Mouse (Mus musculus): ENCODE results near the gene Plin3. TPM values are rescaled to one million over a fixed set of nuclear protein-coding genes. Genes with fewer than 3 reads are reported as not detected.
"Not testable (repeated sequence)": the region's sequence is repeated elsewhere in the genome, so short reads cannot be mapped to it uniquely, and the experiment has no call there.

Plin3 gene
- polyA plus RNA-seq, 1 experiment from 2014 or later = 28.8 TPM

GRCm38 (mm10) chr17:56269741-56270140 is 22.9 kb downstream of the Plin3 start:
- H3K36me3 ChIP-seq (replicated peaks) = peaks cover 7% of the 10 kb centered on the region; the same call in 1 of the 2 replicates
- H3K4me3 ChIP-seq (replicated peaks) = peak overlapping the region; percentile 36
- no peaks in the 10 kb centered on the region for H3K9me3 ChIP-seq
- WGBS = 72% methylated on average over 3 of the region's 3 CpGs
- peak overlapping the region; percentile 56 for H3K9ac ChIP-seq
- H3K27ac ChIP-seq = 0 out of 2 replicates have a peak overlapping the region, but pooled peaks have one; percentile 69
- no peaks in the 10 kb centered on the region for H3K27me3 ChIP-seq
- ATAC-seq (ENCODE audit: low FRiP score) = peak; percentile 9; the same call in 1 of the 2 replicates
- H3K4me1 ChIP-seq = peaks cover 8% of the 10 kb centered on the region
- peak overlapping the region; percentile 68 for H3K4me2 ChIP-seq

GRCm38 (mm10) chr17:56269153-56269630 is 23.5 kb downstream of the Plin3 start:
- H3K27ac ChIP-seq = peak overlapping the region; percentile 69
- peak; percentile 89 for ATAC-seq (ENCODE audit: low FRiP score)
- H3K9ac ChIP-seq = peak overlapping the region; percentile 56
- H3K4me1 ChIP-seq = peaks cover 9% of the 10 kb centered on the region
- no peaks in the 10 kb centered on the region for H3K27me3 ChIP-seq
- H3K4me2 ChIP-seq = peak overlapping the region; percentile 68
- H3K36me3 ChIP-seq (replicated peaks) = peaks cover 9% of the 10 kb centered on the region; the same call in 1 of the 2 replicates
- 25% methylated on average over 12 of the region's 12 CpGs for WGBS
- peak overlapping the region; percentile 36 for H3K4me3 ChIP-seq (replicated peaks)
- no peaks in the 10 kb centered on the region for H3K9me3 ChIP-seq

- H3K4me1 ChIP-seq = peaks cover 16% of the 10 kb centered on the region
- H3K9ac ChIP-seq = no peak overlapping the region
- no peaks in the 10 kb centered on the region for H3K27me3 ChIP-seq
- no peaks in the 10 kb centered on the region for H3K9me3 ChIP-seq
- 65% methylated on average over 3 of the region's 3 CpGs for WGBS
- peaks cover 29% of the 10 kb centered on the region for H3K36me3 ChIP-seq (replicated peaks)
- no peak overlapping the region for H3K4me2 ChIP-seq
- H3K27ac ChIP-seq = no peak overlapping the region
- ATAC-seq (ENCODE audit: low FRiP score) = no peak
- no peak overlapping the region for H3K4me3 ChIP-seq (replicated peaks)
Observed at GRCm38 (mm10) chr17:56266271-56266670, 26.4 kb downstream of the Plin3 start.

- no peaks in the 10 kb centered on the region for H3K27me3 ChIP-seq
- peaks cover 19% of the 10 kb centered on the region for H3K4me1 ChIP-seq
- ATAC-seq (ENCODE audit: low FRiP score) = no peak
- H3K4me3 ChIP-seq (replicated peaks) = no peak overlapping the region
- no peak overlapping the region for H3K4me2 ChIP-seq
- H3K36me3 ChIP-seq (replicated peaks) = peaks cover 33% of the 10 kb centered on the region
- no peak overlapping the region for H3K27ac ChIP-seq
- H3K9ac ChIP-seq = no peak overlapping the region
- H3K9me3 ChIP-seq = no peaks in the 10 kb centered on the region
- WGBS = 92% methylated on average over 3 of the region's 3 CpGs
Observed at GRCm38 (mm10) chr17:56265869-56266268, 26.8 kb downstream of the Plin3 start.

DNA sequence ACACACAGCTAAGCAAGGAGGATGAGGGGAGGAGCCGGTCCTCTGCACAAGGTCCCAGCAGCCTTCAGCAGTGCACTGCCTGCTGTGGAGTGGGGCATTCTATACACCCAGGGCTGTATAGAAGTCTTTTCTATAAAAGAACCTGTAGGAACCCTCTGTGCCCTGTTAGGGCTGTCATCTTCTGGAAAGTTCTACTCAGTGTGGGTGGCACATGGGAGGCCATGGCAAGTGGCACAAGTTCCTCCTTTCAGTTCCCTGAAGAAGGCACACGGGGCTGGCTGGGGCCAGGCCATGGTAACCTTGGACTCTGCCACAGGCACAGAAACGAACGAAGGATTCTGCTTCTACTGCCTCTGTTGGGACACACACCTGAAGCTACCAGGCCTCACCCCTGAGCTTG is 27.7 kb downstream of the Plin3 start:
- 90% methylated on average over 4 of the region's 4 CpGs for WGBS

DNA sequence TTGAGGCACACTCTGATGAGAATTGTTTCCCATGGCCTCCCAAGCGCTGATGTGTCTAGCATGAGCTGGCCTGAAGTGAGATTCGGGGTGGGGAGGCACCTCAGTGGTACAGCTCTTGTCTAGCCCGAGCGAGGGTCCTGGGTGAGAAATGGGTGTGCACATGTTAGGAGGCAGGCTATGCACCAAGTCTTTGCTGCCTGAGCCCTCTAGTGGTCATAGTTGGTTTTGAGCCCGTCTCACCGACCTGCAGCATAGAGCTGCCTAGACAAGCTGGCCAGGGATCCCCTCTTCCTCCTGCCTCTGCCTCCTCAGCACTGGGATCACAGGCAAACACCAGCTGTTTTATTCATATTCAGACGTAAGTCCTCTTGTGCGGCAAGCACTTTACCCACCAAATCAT is 28.7 kb downstream of the Plin3 start:
- Histone ChIP-seq H3K36me3 (replicated peaks) (peaks cover 51% of the 10 kb centered on the region), H3K4me2 (no peak overlapping the region), H3K4me3 (replicated peaks) (no peak overlapping the region), H3K27ac (no peak overlapping the region), H3K4me1 (peaks cover 31% of the 10 kb centered on the region), H3K9ac (no peak overlapping the region), H3K27me3 (no peaks in the 10 kb centered on the region), H3K9me3 (no peaks in the 10 kb centered on the region)
- peak; percentile 75 for ATAC-seq (ENCODE audit: low FRiP score)
- 18% methylated on average over 8 of the region's 8 CpGs for WGBS

More for the DNA sequence above, 27.7 kb downstream of the Plin3 start:
- H3K27ac ChIP-seq = no peak overlapping the region
- H3K36me3 ChIP-seq (replicated peaks) = peaks cover 42% of the 10 kb centered on the region
- no peak overlapping the region for H3K4me2 ChIP-seq
- H3K9ac ChIP-seq = no peak overlapping the region
- H3K27me3 ChIP-seq = no peaks in the 10 kb centered on the region
- H3K4me1 ChIP-seq = peaks cover 27% of the 10 kb centered on the region
- no peak for ATAC-seq (ENCODE audit: low FRiP score)
- H3K4me3 ChIP-seq (replicated peaks) = no peak overlapping the region
- no peaks in the 10 kb centered on the region for H3K9me3 ChIP-seq

GRCm38 (mm10) chr17:56262645-56263094 is 30.0 kb downstream of the Plin3 start:
- WGBS = 97% methylated on average over 3 of the region's 3 CpGs
- no peak for ATAC-seq (ENCODE audit: low FRiP score)
- Histone ChIP-seq H3K4me3 (replicated peaks) (no peak overlapping the region), H3K9ac (no peak overlapping the region), H3K4me2 (no peak overlapping the region), H3K27me3 (no peaks in the 10 kb centered on the region), H3K9me3 (no peaks in the 10 kb centered on the region), H3K36me3 (replicated peaks) (peaks cover 63% of the 10 kb centered on the region), H3K4me1 (peaks cover 42% of the 10 kb centered on the region), H3K27ac (no peak overlapping the region)

GRCm38 (mm10) chr17:56261166-56261565 is 31.5 kb downstream of the Plin3 start:
- H3K4me2 ChIP-seq = no peak overlapping the region
- no peak overlapping the region for H3K27ac ChIP-seq
- H3K9me3 ChIP-seq = no peaks in the 10 kb centered on the region
- no peak overlapping the region for H3K9ac ChIP-seq
- no peak for ATAC-seq (ENCODE audit: low FRiP score)
- H3K27me3 ChIP-seq = no peaks in the 10 kb centered on the region
- peaks cover 47% of the 10 kb centered on the region for H3K4me1 ChIP-seq
- peaks cover 63% of the 10 kb centered on the region for H3K36me3 ChIP-seq (replicated peaks)
- WGBS = 83% methylated on average over 3 of the region's 3 CpGs
- no peak overlapping the region for H3K4me3 ChIP-seq (replicated peaks)

DNA sequence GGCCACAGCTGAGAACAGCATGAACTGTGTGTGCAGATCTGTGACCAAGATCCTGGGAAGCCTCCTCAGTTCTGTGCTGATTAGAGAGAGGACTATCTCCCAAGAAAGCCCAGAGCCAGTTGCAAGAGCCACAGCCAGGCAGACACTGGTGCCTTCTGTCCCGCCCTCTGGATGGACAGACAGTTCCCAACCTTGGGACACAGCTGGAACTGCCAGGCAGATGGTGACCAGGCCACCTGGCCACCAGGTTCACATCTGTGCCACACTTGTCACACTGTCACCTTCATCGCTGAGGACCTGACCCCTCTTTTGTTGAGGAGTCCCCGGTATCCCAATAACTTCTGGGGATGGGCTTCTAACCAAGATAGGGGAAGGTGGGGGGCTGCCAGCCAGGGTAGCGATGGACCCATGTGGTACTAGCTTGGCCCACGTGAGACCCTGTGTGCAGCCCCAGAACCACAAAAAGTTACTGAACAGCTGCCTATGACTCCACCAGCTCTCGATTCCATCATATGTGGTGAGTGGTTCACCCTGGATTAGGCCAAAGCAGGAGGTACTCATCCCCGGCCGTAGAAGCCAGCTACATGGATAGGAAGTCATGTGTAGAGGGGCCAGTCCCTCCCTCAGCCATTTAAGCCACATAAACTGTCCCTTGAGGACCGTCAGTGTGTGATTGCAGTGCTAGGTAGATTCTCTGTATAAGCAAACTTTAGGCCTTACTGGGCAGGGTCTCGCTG is 33.2 kb downstream of the Plin3 start:
- no peak for ATAC-seq (ENCODE audit: low FRiP score)
- Histone ChIP-seq H3K9me3 (no peaks in the 10 kb centered on the region), H3K9ac (no peak overlapping the region), H3K4me3 (replicated peaks) (no peak overlapping the region), H3K36me3 (replicated peaks) (peaks cover 54% of the 10 kb centered on the region), H3K4me1 (peaks cover 47% of the 10 kb centered on the region), H3K27me3 (no peaks in the 10 kb centered on the region), H3K27ac (no peak overlapping the region), H3K4me2 (no peak overlapping the region; the same call in 1 of the 2 replicates)
- WGBS = 90% methylated on average over 10 of the region's 10 CpGs

DNA sequence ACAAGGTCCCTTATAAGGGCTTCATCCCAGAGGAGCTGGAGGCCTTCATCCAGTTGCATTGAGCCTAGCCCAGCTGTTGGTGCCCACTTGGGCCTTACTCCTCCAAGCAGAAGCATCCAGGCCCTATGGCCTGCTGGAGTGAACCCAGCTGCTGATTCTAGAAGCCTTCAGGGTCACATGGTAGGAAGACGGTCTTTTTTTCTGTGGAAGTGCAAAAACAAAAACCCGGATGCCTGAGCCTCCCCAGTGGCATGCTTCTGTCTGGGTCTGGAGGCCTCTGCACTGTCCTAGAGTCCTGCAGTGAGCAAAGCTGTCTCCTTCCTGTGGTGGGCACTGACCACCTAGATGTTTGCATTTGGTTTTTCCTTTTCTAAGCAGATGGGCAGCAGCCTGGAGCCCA is 33.9 kb downstream of the Plin3 start:
- H3K4me2 ChIP-seq; H3K27ac ChIP-seq; H3K9ac ChIP-seq; H3K4me3 ChIP-seq (replicated peaks); H3K27me3 ChIP-seq; ATAC-seq (ENCODE audit: low FRiP score); H3K9me3 ChIP-seq: not testable (repeated sequence)
- 85% methylated on average over 2 of the region's 2 CpGs for WGBS
- Histone ChIP-seq H3K36me3 (replicated peaks) (peaks cover 54% of the 10 kb centered on the region), H3K4me1 (peaks cover 45% of the 10 kb centered on the region)

GRCm38 (mm10) chr17:56258269-56258668 is 34.4 kb downstream of the Plin3 start:
- Histone ChIP-seq H3K4me2 (peak overlapping the region; percentile 98), H3K36me3 (replicated peaks) (peaks cover 53% of the 10 kb centered on the region), H3K4me1 (peaks cover 45% of the 10 kb centered on the region)
- WGBS = 94% methylated on average over 19 of the region's 19 CpGs
- not testable (repeated sequence) for H3K9me3 ChIP-seq; H3K9ac ChIP-seq; ATAC-seq (ENCODE audit: low FRiP score); H3K27ac ChIP-seq; H3K4me3 ChIP-seq (replicated peaks); H3K27me3 ChIP-seq

GRCm38 (mm10) chr17:56257181-56257894 is 35.3 kb downstream of the Plin3 start:
- H3K4me3 ChIP-seq (replicated peaks) = peak overlapping the region; percentile 72
- H3K4me1 ChIP-seq = peaks cover 45% of the 10 kb centered on the region
- no peaks in the 10 kb centered on the region for H3K27me3 ChIP-seq
- ATAC-seq (ENCODE audit: low FRiP score) = no peak
- H3K9me3 ChIP-seq = no peaks in the 10 kb centered on the region
- H3K36me3 ChIP-seq (replicated peaks) = peaks cover 43% of the 10 kb centered on the region
- peak overlapping the region; percentile 98 for H3K4me2 ChIP-seq
- H3K9ac ChIP-seq = peak overlapping the region; percentile 69
- 12% methylated on average over 58 of the region's 58 CpGs for WGBS
- H3K27ac ChIP-seq = peak overlapping the region; percentile 70; the same call in 1 of the 2 replicates

All from forebrain, embryonic 12.5 days (tissue).